Mouse (Mus musculus) embryonic facial prominence, embryonic 11.5 days (tissue): ENCODE data around the gene Nploc4. TPM values are rescaled to one million over a fixed set of nuclear protein-coding genes. Genes with fewer than 3 reads are reported as not detected.

Source experiments
- ATAC-seq: fragments of 200-750 bp; cut with Nextera tagmentation; replicated peaks from 2 replicates; pipeline ENCODE4 v1.8.0; 2017; ENCODE audit warnings: low read depth; ENCODE audit not compliant: insufficient number of reproducible peaks, low FRiP score, low TSS enrichment
- DNase-seq: peaks from one replicate; pipeline ENCODE4 v3.0.0-alpha.2; 2015; ENCODE audit warnings: low spot score
- H3K27ac ChIP-seq: fragments of 300-500 bp; sonication (generic); replicated peaks from 2 replicates; pipeline ENCODE4 v1.5.1; 2014; ENCODE audit warnings: mild to moderate bottlenecking, low read depth, low read length, control low read depth
- H3K27me3 ChIP-seq: fragments of 300-500 bp; sonication (generic); 2 replicates; pipeline ENCODE4 v1.6.1; 2014; ENCODE audit warnings: mild to moderate bottlenecking, low read length, moderate library complexity, mixed read lengths; ENCODE audit not compliant: control insufficient read depth, insufficient read depth
- H3K36me3 ChIP-seq: fragments of 300-500 bp; sonication (generic); replicated peaks from 2 replicates; pipeline ENCODE4 v1.6.1; 2014; ENCODE audit warnings: low read depth, mild to moderate bottlenecking, low read length, moderate library complexity, mixed read lengths; ENCODE audit not compliant: control insufficient read depth, insufficient read depth
- H3K4me1 ChIP-seq: fragments of 300-500 bp; sonication (generic); 2 replicates; pipeline ENCODE4 v1.6.1; 2014; ENCODE audit warnings: low read length, mixed read lengths; ENCODE audit not compliant: control insufficient read depth, insufficient read depth
- H3K4me2 ChIP-seq: fragments of 300-500 bp; sonication (generic); 2 replicates; pipeline ENCODE4 v1.6.1; 2014; ENCODE audit warnings: low read depth, mild to moderate bottlenecking, control low read depth, low read length, moderate library complexity
- H3K4me3 ChIP-seq: fragments of 300-500 bp; sonication (generic); 2 replicates; pipeline ENCODE4 v1.5.1; 2014; ENCODE audit warnings: low read depth, low read length, control low read depth
- H3K9ac ChIP-seq: fragments of 300-500 bp; sonication (generic); replicated peaks from 2 replicates; pipeline ENCODE4 v1.6.1; 2014; ENCODE audit warnings: mild to moderate bottlenecking, control low read depth, low read length
- H3K9me3 ChIP-seq: fragments of 300-500 bp; sonication (generic); replicated peaks from 2 replicates; pipeline ENCODE4 v1.6.1; 2016; ENCODE audit warnings: mild to moderate bottlenecking, low read length, inconsistent platforms, mixed read lengths; ENCODE audit not compliant: control insufficient read depth
- WGBS: fragments of 180-500 bp; shearing (Covaris S2); extraction: QIAGEN DNeasy Blood & Tissue Kit; methylation state at CpG from one replicate; pipeline ENCODE4 v1.1.7; 2014; 5-methylcytosine and 5-hydroxymethylcytosine counted together
- microRNA-seq: library from miRNA; unstranded; fragments of <30 nt; microRNA quantifications from one replicate; pipeline ENCODE4, GENCODE M21; 2016; ENCODE audit warnings: borderline number of aligned reads
- polyA plus RNA-seq: library from polyadenylated mRNA; unstranded; fragments of >200 nt; fragmentation: Nextera tagmentation; extraction: Ambion mirVana; gene quantifications from 2 replicates; pipeline ENCODE4 v1.2.1, GENCODE M21; 2014

The Nploc4 gene
- polyA plus RNA-seq, 1 experiment from 2014 or later = 42.5 TPM

DNA sequence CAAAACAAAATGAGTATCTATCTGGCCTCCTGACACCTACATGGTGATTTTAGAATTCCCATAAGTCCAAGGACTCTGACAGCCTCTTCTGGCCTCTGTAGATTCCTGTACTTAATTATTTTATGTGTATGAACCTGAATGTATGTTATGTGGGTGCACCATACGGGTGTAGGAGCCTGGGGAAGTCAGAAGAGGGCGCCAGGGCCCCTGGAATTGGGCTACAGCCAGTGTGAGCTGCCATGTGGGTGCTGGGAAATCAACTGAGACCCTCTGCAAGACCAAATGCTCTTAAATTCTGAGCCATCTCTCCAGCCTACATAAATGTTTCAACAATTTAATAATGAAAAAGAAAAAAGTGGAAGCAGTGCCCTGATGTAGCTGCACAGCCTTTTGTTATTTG, 100.1 kb downstream of the Nploc4 start:
- ATAC-seq (no peak), DNase-seq (no peak)
- no peaks in the 10 kb centered on the region for H3K36me3 ChIP-seq
- no peaks in the 10 kb centered on the region for H3K9me3 ChIP-seq
- no peak overlapping the region for H3K27ac ChIP-seq
- WGBS = 50% methylated on average over 2 of the region's 2 CpGs
- H3K9ac ChIP-seq = no peak overlapping the region
- H3K4me1 ChIP-seq = no peaks in the 10 kb centered on the region
- H3K27me3 ChIP-seq = no peaks in the 10 kb centered on the region
- H3K4me2 ChIP-seq = no peak overlapping the region
- no peak overlapping the region for H3K4me3 ChIP-seq

DNA sequence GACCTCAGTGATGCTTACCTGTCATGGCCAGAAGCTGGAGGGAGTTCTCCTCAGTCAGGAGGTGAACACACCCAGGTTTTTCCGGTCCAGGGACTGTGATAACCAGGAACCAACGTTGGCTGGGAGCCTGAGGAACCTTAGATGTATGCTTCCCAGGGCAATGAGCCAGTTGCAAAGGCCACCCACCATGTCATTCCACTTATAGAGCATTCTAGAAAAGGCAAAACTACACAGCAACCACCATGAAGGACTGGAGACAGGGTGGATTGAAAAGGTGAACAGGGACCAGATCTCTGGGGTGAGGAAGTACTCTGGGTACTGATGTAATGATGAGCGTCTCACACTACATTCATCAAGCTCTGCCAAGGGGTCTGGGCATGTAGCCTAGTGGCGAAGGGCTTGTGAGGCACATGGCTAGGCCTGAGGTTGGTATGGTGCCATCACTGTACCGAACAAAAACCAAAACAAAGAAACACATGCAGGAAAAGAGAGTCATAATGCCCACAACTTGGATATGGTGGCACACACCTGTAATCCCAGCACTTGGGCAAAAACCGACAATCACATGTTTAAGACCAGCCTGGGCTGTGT, 102.0 kb downstream of the Nploc4 start:
- no peak for DNase-seq
- Histone ChIP-seq H3K36me3 (no peaks in the 10 kb centered on the region), H3K4me1 (no peaks in the 10 kb centered on the region), H3K4me3 (no peak overlapping the region), H3K4me2 (no peak overlapping the region), H3K9ac (no peak overlapping the region), H3K27me3 (no peaks in the 10 kb centered on the region), H3K27ac (no peak overlapping the region), H3K9me3 (no peaks in the 10 kb centered on the region)
- ATAC-seq = no peak
- 88% methylated on average over 6 of the region's 6 CpGs for WGBS

Small RNAs within 50 kb of the gene (microRNA-seq; reads per million reads assigned to microRNA genes)
- gene Gm23419 (not detected), gene Mir6935 (1.4 reads per million)

Other genes starting within 250 kb of the Nploc4 start
- 13.5 and 15.2 TPM in 2 replicates for gene Bahcc1, start 204.8 kb downstream of the Nploc4 start, polyA plus RNA-seq
- gene Actg1, start 89.2 kb downstream of the Nploc4 start, polyA plus RNA-seq = 3,237 and 3,434 TPM in 2 replicates
- 0.20 and 0.28 TPM in 2 replicates for gene Fscn2, start 76.2 kb downstream of the Nploc4 start, polyA plus RNA-seq
- gene Faap100, start 58.9 kb downstream of the Nploc4 start, polyA plus RNA-seq = 20.5 and 24.2 TPM in 2 replicates
- gene Tspan10, start 4.9 kb upstream of the Nploc4 start, polyA plus RNA-seq = 0.56 and 1.2 TPM in 2 replicates
- gene Pde6g, start 15.8 kb upstream of the Nploc4 start, polyA plus RNA-seq = 0.48 TPM in 1 of 2 replicates, not detected in the other
- gene Oxld1, start 20.4 kb upstream of the Nploc4 start, polyA plus RNA-seq = 12.2 and 13.0 TPM in 2 replicates
- gene Ccdc137, start 20.4 kb upstream of the Nploc4 start, polyA plus RNA-seq = 26.7 and 28.5 TPM in 2 replicates
- 52.3 and 60.5 TPM in 2 replicates for gene Arl16, start 29.9 kb upstream of the Nploc4 start, polyA plus RNA-seq
- gene Mrpl12, start 46.9 kb upstream of the Nploc4 start, polyA plus RNA-seq = 161 and 162 TPM in 2 replicates
- gene Slc25a10, start 54.1 kb upstream of the Nploc4 start, polyA plus RNA-seq = 46.9 and 53.6 TPM in 2 replicates
- 0.43 and 0.91 TPM in 2 replicates for gene Gcgr, start 93.0 kb upstream of the Nploc4 start, polyA plus RNA-seq
- 223 and 249 TPM in 2 replicates for gene Mcrip1, start 112.0 kb upstream of the Nploc4 start, polyA plus RNA-seq
- gene Ppp1r27, start 113.4 kb upstream of the Nploc4 start, polyA plus RNA-seq = not detected in 2 replicates
- gene P4hb, start 135.5 kb upstream of the Nploc4 start, polyA plus RNA-seq = 626 and 629 TPM in 2 replicates
- gene Arhgdia, start 143.9 kb upstream of the Nploc4 start, polyA plus RNA-seq = 511 and 567 TPM in 2 replicates
- gene Alyref, start 160.7 kb upstream of the Nploc4 start, polyA plus RNA-seq = 748 and 893 TPM in 2 replicates
- 177 and 197 TPM in 2 replicates for gene Anapc11, start 160.7 kb upstream of the Nploc4 start, polyA plus RNA-seq
- not detected in 2 replicates for gene Npb, start 170.8 kb upstream of the Nploc4 start, polyA plus RNA-seq
- 75.3 and 76.9 TPM in 2 replicates for gene Pcyt2, start 180.2 kb upstream of the Nploc4 start, polyA plus RNA-seq
- gene Sirt7, start 187.5 kb upstream of the Nploc4 start, polyA plus RNA-seq = 20.7 and 20.8 TPM in 2 replicates
- gene Mafg, start 195.9 kb upstream of the Nploc4 start, polyA plus RNA-seq = 16.7 and 18.1 TPM in 2 replicates
- 26.3 and 27.1 TPM in 2 replicates for gene Pycr1, start 206.1 kb upstream of the Nploc4 start, polyA plus RNA-seq
- not detected in 2 replicates for gene Myadml2, start 210.4 kb upstream of the Nploc4 start, polyA plus RNA-seq
- 2.5 and 3.2 TPM in 2 replicates for gene Notum, start 223.5 kb upstream of the Nploc4 start, polyA plus RNA-seq
- 99.6 and 107 TPM in 2 replicates for gene Aspscr1, start 235.3 kb upstream of the Nploc4 start, polyA plus RNA-seq